Mouse (Mus musculus) thymus, postnatal 0 days (tissue): ENCODE results near the gene 1110017D15Rik. TPM values are rescaled to one million over a fixed set of nuclear protein-coding genes. Genes with fewer than 3 reads are reported as not detected.

Experiments
- DNase-seq: peaks from one replicate; pipeline ENCODE4 v3.0.0-alpha.2; 2015; ENCODE audit warnings: low spot score
- polyA plus RNA-seq: library from polyadenylated mRNA; unstranded; fragments of >200 nt; fragmentation: Nextera tagmentation; extraction: Ambion mirVana; gene quantifications from 2 replicates; pipeline ENCODE4 v1.2.1, GENCODE M21; 2015

1110017D15Rik gene
- polyA plus RNA-seq, 1 experiment from 2014 or later = 0.94 TPM

GRCm38 (mm10) chr4:41481601-41482017 is 35.5 kb downstream of the 1110017D15Rik start:
- DNase-seq = no peak

- DNase-seq = no peak
These were observed 36.9 kb downstream of the 1110017D15Rik start for GRCm38 (mm10) chr4:41480254-41480653.

GRCm38 (mm10) chr4:41479456-41479804 is 37.7 kb downstream of the 1110017D15Rik start:
- DNase-seq = no peak

GRCm38 (mm10) chr4:41478751-41479455 is 38.2 kb downstream of the 1110017D15Rik start:
- DNase-seq = no peak

GRCm38 (mm10) chr4:41477648-41478160 is 39.4 kb downstream of the 1110017D15Rik start:
- DNase-seq = no peak

GRCm38 (mm10) chr4:41471384-41471689 is 45.8 kb downstream of the 1110017D15Rik start:
- DNase-seq = no peak

GRCm38 (mm10) chr4:41470684-41471383 is 46.3 kb downstream of the 1110017D15Rik start:
- no peak for DNase-seq

GRCm38 (mm10) chr4:41470051-41470683 is 47.0 kb downstream of the 1110017D15Rik start:
- no peak for DNase-seq

- DNase-seq = no peak
These were observed 47.9 kb downstream of the 1110017D15Rik start for GRCm38 (mm10) chr4:41469199-41469598.

- DNase-seq = peak; percentile 7
These were observed 48.6 kb downstream of the 1110017D15Rik start for GRCm38 (mm10) chr4:41468396-41469080.

- DNase-seq = no peak
These were observed 51.9 kb downstream of the 1110017D15Rik start for GRCm38 (mm10) chr4:41465287-41465665.

- peak; percentile 99 for DNase-seq
These were observed 52.5 kb downstream of the 1110017D15Rik start, which contains the start of the genes Kif24 and Nudt2 for GRCm38 (mm10) chr4:41464345-41465286. Gene Kif24, minus strand, starts transcription at chr4:41464887. Gene Nudt2, plus strand, starts transcription at chr4:41465151.

- peak; percentile 46 for DNase-seq
These were observed 53.9 kb downstream of the 1110017D15Rik start for GRCm38 (mm10) chr4:41463051-41463738.

GRCm38 (mm10) chr4:41460690-41461089 is 56.4 kb downstream of the 1110017D15Rik start:
- DNase-seq = no peak

Other genes with a start within 250 kb of the 1110017D15Rik start
- gene Ubap2, start 242.2 kb downstream of the 1110017D15Rik start, polyA plus RNA-seq = 32.1 and 37.7 TPM in 2 replicates
- gene Dcaf12, start 202.4 kb downstream of the 1110017D15Rik start, polyA plus RNA-seq = 53.3 and 54.4 TPM in 2 replicates
- gene Ubap1, start 168.3 kb downstream of the 1110017D15Rik start, polyA plus RNA-seq = 37.2 and 43.2 TPM in 2 replicates
- gene Kif24, start 52.4 kb downstream of the 1110017D15Rik start, polyA plus RNA-seq = 5.6 and 5.9 TPM in 2 replicates
- gene Nudt2, start 52.2 kb downstream of the 1110017D15Rik start, polyA plus RNA-seq = 28.5 and 31.0 TPM in 2 replicates
- gene AI464131, start 14.3 kb downstream of the 1110017D15Rik start, polyA plus RNA-seq = 0.60 TPM in 2 replicates
- gene Fam219a, start 52.2 kb upstream of the 1110017D15Rik start, polyA plus RNA-seq = 1.6 and 2.7 TPM in 2 replicates
- gene Dnaic1, start 52.4 kb upstream of the 1110017D15Rik start, polyA plus RNA-seq = 0.60 and 0.91 TPM in 2 replicates
- gene Enho, start 123.0 kb upstream of the 1110017D15Rik start, polyA plus RNA-seq = 10.3 and 10.5 TPM in 2 replicates
- 0.26 and 0.43 TPM in 2 replicates for gene Cntfr, start 179.8 kb upstream of the 1110017D15Rik start, polyA plus RNA-seq
- 35.8 and 39.3 TPM in 2 replicates for gene Il11ra1, start 182.7 kb upstream of the 1110017D15Rik start, polyA plus RNA-seq
- 68.3 and 75.1 TPM in 2 replicates for gene Rpp25l, start 196.2 kb upstream of the 1110017D15Rik start, polyA plus RNA-seq
- gene Dctn3, start 205.8 kb upstream of the 1110017D15Rik start, polyA plus RNA-seq = 180 and 181 TPM in 2 replicates
- gene Arid3c, start 213.8 kb upstream of the 1110017D15Rik start, polyA plus RNA-seq = 0.06 TPM in 1 of 2 replicates, not detected in the other
- 48.2 and 49.3 TPM in 2 replicates for gene Galt, start 237.9 kb upstream of the 1110017D15Rik start, polyA plus RNA-seq
- gene Sigmar1, start 238.8 kb upstream of the 1110017D15Rik start, polyA plus RNA-seq = 36.1 and 40.3 TPM in 2 replicates